Mouse (Mus musculus) lung, postnatal 4 days (tissue): Measurements from ENCODE around the gene Wdr1.

Experiments
- DNase-seq, 2 experiments: peaks; one replicate each; pipeline ENCODE4 v3.0.0; 2021

Wdr1 gene

DNA sequence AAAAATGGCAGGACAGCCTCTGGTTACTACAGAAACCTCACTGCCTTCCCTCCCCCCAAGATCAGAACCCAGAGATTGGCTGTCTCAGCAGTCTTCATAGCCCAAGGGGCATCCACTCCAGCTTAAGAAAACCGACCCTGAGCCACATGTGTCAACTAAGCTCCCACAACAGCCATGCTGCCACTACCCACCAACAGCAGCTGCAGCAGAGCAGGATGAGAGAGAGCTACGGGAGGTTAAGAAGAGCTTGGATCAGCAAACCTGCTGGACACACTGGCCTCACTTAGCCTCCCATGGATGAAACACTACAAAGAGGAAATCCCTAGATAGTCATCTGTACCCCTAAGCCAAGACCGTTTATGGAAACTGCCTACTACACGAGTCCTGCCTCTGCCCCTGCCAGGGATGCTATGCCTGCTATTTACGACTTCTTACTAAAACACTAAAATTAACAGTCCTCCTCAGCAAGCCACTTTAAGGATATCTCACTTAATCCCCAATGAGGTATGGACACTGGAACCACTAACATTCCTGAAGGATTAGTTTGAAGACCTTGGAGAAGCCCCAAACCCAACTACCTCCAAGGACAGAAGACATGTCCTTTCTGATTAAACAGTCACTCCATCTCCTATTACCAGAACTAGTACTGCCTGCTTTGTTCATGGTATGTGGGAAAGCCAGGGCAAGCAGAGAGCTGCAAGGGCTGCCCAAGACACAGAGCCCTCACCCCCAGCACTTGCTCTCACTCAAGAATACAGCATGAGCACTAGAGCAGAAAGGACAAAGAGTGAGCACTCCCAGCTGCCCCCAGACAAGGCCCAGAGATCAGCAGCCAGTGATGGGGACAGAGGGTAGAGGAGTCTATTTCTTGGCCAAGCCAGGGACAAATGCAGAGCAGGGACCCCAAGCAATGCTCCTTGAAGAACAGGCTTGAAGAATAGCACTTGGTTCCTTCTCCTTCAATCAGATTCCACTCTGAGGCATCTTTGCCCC is 18.3 kb downstream of the Wdr1 start:
- no peak for DNase-seq

DNA sequence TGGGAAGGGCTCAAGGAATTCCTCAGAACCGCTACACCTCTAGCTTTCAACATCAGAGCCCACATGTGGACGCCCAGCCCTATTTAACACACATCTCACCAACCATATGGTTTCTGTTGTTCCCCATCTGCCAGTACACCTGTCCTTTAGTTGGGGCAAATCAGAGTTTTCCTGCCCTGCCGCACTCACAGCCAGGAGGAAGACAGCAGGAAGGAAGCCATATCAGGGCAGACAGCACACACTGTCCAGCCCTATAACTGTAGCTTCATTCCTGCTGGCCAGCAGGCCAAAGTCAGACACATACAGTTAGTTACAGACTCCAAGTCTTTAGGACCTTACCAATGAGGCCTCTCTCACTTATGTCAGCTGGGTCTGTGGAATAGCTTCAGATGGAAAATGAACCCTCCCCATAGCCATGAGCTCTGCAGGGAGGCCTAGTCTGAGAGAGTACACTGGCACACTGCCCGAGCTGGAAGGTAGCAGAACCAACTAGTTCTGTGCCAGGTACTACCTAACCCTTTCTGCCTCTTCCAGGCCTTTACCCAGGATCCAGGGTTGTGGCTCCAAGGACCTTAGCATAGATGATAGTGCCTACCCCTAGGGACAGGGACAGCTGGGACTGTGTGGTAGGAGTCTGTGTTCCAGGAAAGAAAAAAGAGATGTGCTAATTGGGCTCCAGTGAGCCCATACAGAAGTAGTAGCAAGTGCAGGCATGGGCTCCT is 19.4 kb downstream of the Wdr1 start:
- DNase-seq, result no peak

DNA sequence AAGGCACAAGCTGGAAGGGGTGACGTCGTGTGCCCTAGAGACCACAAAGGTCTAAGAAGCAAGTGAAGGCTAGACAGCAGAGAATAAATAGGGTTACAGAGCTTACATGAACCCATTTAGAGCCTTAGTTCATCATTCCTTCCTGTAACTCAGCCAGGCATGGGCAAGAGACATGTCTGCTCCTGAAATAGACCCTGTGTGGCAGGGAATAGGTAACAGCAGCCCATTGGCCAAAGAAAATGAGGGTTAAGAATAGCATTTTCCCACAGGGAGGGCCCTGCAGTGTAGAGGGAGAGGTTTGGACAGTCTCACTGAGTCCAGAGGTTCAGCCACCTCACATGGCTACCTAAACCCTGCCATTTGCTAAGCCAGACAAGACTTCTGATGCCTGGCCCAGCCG is 21.3 kb downstream of the Wdr1 start:
- DNase-seq, result no peak

DNA sequence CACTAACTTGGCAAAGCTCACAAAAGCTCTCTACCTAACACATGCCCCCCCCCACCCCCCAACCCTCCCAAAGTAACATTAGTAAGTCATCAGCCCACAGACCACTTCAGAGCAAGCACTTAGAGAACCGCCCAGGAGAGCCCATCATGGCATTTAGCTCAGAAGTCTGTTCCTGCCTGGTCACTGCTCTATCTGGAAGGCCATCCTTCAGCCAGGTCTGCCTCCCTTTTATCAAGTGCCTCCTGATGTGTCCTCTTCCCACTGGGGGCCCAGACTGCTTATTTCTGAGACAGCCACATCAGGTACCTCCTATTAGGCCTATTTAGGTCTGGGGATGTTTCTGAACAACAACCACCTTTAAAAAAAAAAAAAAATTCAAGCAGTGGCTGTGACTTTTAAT is 22.1 kb downstream of the Wdr1 start:
- DNase-seq, result no peak

DNA sequence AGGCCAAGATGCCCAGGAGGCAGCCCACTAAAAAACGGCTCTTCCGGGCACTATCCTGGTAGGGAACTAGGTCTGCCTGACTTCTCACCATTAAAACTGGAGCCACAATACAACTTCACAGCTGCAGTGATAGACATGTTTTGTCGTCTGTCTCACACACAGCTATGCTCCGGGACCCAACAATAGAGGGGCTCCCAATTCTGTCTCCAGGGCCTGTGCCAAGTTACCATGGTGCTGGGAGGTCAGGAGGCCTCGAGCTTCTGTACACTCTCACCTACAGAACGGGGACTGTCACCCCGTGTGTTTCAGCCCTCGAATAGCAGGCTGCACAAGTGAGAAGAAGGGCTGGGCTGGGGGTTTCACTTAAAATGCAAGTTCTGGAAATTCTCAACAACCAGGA is 24.5 kb downstream of the Wdr1 start:
- no peak for DNase-seq

DNA sequence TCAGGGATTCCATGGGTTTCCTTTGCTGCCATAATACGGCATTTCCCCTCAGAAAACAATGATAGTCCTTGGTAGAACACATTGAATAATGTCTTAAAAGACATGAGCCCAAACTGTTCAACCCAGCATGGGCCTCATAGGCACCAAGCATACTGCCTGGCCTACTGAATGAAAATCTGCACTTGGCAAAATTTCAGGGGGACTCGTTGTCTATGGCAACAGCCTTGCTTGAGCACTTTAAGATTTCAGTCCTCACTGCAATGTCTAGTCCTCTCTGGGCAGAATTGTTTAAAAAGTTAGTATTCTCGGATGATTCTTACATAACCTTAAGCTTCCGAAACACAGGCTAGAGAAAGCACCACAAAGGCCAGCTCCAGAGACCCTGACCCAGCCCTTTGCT is 25.2 kb downstream of the Wdr1 start:
- DNase-seq, result no peak

DNA sequence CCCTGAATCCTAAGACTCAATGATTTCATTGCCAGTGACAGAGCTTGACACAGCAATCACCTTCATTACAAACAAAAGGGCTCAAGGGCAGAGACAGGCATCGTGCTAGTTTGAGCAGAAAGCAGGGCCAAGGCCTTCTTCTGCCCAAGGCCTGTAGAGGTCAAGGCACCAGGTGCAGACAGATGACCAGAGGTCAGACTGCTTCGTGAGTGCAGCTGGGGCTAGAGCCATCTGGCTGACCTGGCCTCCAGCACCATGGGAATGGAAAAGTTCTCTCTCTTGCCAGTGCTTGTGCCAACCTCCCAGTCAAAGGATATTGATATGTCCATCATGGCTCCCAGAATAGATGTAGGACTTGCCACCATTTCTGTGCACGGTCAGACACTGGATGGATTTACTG is 26.2 kb downstream of the Wdr1 start:
- no peak for DNase-seq

DNA sequence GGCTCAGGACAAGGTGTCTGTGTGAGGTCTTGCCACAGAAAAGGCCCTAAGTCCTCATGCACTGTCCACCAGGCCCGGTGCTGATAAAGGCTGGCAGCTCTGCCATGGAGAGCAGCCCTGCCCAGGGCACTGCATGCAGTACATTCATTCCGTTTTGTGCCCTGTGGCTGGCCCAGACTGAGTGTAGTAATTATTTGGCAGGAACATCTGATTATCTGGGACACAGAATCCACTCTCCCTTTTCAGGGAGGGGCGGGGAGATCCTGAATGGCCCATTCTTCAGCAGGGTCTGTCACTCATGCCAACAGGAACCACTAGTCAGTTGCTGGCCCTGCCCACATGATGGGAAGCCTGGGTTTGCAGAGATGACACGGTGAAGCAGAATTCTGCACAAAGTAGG is 30.9 kb downstream of the Wdr1 start:
- DNase-seq, result no peak

DNA sequence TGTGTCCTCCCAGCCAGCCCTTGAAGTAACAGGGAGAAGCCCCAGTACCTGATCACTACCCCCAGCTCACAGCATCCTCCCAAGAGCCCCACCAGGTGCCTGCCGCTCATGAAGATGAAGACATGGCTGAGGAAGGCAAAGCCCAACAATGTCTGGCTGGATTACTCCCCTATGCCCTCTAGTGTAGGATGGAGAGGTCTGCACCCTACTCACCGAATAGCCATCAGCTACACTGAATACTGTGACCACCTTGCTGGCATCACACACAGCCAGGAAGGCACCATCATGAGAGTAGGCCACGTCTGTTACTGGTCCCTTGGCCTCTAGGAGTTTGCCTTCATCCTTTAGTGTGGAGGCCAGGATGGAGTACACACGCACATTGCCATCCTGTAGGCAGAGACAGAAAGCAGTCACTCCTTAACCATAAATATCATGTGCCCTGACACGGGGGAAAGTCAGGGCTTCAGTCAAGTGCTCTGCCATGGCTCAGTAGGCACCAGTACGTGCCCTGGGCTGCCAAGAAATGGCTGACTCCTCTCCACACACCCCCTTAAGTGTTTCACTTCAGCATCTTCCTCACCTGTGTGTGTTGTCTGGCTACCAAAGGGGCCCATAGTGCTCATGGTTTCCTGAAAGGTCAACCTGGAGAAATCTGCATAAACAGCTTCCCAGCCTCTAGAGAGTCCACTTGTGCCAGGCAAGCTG is 33.1 kb downstream of the Wdr1 start:
- no peak for DNase-seq

DNA sequence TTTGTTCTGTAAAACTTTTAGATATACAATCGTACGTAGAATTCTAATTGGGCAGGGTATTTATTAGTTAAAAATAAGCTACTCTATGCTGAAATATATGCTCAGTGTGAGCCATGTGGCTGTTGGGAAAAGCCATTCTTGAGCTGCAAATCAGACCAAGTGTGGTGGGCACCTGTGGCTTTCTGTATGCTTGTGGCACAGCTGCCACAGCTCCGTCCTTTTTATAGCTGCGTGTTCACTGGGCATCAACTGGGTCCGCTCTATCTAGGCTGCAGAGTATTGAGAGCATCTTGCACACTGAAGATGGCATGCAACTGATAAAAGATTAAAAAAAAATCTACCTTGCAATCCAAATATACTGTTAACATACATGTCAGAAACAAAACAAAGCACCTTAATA is 40.0 kb downstream of the Wdr1 start:
- DNase-seq, result no peak

DNA sequence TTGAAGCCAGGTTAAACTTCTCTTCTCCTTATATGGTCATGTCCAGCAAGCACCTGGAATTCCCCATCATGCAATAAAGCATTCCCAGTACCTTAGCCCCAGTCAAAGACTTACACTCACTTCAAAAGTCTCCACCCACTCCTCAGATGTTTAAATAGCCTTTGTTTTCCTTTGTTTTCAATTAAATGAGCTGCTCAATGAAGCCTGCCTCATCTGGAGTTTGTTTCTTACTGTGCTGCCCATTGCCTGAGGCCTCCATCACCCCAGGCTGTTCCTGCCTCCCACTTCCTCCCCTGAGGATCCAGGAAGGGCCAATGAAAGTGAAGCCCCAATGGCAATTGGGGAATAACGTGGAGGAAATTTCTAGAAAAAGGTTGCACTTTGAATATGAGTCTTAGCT is 42.2 kb downstream of the Wdr1 start:
- no peak for DNase-seq

DNA sequence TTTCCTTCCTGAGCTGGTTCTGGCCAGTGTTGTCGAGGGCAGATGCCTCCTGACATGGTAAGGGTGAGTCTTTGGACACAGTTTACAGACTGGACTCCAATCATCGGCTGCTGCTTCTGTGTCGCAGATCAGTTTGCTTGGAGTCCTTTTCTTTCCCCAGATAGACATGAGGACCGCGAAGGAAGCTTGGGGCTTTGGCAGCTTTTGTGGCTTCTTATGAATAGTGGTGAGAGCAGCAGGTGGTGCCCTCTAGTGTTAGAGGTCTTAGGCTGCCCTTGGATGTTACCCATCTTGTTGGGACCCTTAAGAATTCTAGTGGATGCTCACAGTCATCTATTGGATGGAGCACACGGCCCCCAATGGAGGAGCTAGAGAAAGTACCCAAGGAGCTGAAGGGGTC is 46.8 kb downstream of the Wdr1 start:
- DNase-seq, result peak in 1 of 2 experiments; percentile 41

DNA sequence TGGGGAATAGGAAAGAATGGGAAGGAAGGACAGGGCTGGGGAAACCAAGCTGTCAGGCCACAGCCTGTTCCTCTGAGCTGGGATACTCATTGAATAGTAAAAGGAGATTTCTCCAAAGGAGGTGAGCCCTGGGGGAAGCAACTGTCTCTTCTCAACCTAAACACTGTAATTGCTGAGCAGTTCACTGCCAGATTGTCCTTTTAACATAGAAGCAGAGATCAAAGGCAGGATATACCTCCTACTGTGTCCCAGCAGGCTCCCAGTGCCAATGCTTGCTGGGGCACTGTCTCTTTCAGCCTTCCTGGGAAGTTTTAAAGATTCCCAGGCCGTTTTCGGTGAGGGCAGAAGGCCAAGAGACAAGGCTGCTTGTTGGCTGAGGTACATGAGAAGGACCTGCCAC is 50.0 kb downstream of the Wdr1 start:
- DNase-seq, result no peak

DNA sequence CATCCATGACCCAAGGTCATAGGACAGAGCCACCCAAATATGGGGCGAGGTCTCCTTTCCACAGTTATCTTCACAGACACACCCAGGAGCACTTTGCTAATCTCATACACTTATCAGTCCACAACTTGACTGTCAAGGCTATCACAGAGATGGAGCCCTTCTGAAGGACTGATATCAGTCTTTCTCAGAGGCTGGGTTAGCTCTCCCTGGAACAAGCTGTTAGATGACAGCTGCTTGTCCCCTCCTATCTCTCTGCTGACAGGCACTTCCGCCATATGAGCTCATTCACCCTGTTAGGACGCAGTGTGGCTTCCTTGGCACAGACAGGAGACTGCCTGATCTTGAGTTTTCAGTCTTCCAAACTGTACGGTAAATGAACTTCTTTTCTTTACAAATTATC is 53.5 kb downstream of the Wdr1 start:
- no peak for DNase-seq

DNA sequence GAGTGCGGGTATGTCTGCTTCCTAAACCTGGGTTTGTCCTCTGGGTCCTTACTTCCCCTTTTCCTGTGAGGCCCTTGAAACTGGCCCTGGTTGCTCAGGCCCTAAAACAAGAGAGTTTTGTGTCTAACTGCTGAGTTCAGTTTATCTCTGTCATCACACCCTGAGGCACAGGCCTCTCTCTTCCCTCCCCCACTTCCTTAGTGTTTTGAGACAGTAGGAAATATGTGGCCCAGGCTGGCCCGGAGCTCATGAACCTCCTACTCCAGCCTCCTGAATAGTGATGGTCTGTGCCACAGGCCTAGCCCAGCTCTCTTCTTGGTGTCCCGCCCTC is 57.6 kb downstream of the Wdr1 start:
- DNase-seq, result peak in 1 of 2 experiments; percentile 16

DNA sequence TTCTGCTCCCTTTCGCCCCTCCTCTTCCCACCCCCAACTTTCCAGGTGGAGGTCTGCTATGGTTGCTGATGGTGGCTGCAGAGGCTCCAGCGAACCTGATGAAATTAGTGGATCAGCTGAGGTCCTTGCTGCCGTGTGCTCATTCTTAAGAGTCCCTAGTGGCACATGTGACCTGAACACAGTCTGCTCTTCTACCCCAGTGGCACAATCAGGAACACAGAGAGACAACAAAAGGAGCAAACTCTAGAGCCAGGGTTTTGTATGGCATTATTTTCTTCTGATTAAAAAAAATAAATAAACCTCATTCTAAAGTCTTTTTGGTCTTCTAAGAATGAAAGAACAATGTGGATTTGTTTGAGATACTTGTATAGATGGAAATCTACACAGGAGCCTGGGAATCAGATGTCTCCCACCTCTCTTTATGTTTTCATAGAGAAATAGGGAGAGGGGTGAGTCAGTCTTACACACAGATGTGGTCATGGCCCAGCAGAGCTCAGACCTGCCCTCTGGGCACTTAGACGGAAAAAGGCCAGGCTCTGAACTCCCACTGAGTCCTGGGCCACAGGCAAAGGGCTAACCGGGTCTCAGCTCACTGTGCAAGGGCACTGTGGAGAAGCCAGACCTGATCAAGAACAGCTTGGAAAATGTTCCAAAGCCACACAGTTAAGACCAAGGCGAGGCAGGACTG is 58.1 kb downstream of the Wdr1 start:
- no peak for DNase-seq

DNA sequence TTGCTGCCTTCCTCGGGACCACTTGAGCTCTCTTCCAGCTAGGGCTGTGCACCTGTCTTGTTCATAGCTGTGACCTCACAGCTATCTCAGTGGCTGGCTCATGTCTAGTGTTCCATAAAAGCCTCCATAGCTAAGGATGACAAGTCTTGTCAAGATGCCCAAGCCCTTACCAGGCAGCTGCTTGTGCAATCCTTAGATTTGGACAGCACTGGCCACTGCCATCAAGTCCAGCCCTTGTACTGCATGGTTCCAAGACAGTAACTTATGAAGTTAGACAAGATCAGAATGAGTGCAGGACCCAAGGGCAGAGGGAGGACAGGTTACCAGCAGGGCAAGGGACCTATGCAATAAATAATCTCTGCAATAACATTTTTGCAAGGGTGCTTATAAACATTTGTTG is 58.9 kb downstream of the Wdr1 start:
- no peak for DNase-seq

DNA sequence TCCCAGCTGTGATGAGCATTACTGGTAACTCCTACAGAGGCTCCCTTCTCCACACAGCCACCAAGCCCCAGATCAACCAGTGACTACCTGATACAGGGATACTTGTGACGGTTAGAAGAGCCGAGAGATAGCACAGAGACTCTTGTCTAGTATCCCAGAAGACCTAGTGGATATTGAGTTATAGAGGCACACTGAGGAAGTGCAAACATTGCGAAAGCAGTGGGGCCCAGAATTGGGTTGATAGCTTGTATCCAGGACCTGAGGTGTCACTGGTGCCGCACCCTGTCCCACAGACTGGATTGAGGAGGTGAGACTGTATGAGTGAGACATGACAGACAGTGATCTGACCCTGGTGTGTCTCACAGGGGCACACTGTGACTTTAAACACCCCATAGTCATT is 60.0 kb downstream of the Wdr1 start, which contains the start of gene Slc2a9:
TSS of gene Slc2a9 (minus strand) at position 152 of the 400 bp plus-strand sequence.
- peak; percentile 34 to 38 for DNase-seq

DNA sequence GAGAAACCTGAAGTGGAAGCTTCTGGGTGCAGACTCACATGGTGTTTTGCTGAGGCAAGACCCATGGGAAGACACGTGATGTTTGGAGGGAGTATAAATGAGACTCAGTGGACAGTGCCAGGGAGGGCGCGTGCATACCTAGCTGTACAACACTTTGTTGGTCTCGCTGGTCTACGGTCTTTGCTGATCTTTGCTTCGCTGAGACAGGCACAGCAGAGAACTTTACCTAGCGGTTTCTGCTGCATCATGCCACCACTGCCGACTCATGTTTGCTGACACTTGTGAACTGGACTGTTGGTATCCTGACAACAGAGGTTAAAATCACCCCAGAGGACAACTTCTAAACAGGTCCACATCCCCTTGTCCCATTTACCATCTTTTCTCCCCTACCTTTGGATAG is 63.0 kb downstream of the Wdr1 start:
- no peak for DNase-seq

DNA sequence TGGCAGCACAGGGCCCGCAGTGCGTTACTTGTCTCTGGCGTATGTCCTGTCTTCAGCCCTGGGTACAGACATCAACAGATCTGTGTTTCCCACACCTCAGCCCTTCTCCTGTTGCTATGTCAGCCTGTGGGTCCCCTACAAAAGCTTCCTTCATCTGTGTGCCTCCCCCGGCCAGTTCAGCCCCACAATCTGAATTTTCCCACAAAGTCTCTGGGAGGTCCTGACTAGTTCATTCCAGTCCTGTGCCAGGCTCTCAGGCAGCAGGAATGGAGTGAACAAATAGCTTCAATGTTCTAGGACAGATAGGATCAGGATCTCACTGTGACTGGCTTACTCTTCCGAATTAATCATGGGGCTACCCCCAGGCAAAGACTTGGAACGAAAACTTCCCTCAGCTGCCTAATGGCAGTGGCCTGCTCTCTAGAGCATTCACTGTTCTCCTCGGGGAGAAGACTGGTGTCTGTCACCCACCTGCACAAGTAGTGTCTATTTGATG is 63.7 kb downstream of the Wdr1 start:
- no peak for DNase-seq

DNA sequence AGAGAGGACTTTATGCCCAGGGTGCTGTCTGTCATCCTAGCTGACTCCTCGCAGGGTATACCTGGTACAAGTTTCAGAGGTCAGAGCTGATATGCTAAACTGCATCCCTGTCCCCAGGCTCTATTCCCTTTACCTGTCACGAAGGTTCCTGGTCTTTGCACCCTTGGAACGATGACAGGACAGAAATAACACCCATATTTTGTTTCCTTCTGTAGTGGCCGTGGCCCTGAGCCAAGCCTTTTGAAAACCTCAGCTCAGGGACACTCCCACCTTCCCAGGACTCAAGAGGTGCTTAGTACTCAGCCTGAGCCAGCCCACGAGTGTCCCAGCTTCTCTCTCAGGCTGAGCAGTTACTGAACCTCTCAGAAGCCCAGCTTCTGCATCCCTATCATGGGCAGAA is 64.5 kb downstream of the Wdr1 start:
- peak; percentile 42 to 62 for DNase-seq

DNA sequence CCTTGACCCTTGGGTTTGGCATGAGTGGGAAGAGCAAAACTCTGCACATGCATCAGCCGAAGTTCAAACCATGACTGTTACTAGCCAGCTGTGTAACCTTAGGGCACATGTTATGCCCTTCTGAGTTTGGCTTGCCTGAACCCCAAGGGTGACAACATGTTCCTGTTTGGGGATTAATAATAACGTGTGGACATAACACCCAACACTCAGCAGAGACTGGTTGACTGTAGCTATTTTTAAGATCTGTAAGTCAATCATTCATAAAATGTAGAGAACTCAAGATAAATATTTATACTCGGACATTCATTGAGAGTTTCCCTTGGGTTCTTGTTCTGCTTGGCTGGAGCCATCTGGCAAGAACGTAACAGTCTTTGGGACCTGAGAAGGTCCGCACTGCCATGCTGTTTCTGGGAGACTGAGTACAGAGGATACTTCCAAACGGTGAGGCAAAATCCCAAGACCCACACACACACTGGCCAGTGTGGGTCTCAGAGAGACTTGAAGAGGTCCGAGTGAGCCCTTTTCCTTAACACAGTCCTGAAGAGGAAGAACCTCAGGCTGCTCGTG is 66.4 kb downstream of the Wdr1 start:
- DNase-seq, result no peak
